Mouse (Mus musculus) telencephalon, adult 2 months (tissue): ENCODE measurements around the gene Nos2.
"Not testable (repeated sequence)": the region's sequence is repeated elsewhere in the genome, so short reads cannot be mapped to it uniquely, and the experiment has no call there.

Source experiments
- DNase-seq: peaks from one replicate; pipeline ENCODE4 v3.0.0-alpha.2; 2011; ENCODE audit warnings: low read depth, low spot score

Gene Nos2

DNA sequence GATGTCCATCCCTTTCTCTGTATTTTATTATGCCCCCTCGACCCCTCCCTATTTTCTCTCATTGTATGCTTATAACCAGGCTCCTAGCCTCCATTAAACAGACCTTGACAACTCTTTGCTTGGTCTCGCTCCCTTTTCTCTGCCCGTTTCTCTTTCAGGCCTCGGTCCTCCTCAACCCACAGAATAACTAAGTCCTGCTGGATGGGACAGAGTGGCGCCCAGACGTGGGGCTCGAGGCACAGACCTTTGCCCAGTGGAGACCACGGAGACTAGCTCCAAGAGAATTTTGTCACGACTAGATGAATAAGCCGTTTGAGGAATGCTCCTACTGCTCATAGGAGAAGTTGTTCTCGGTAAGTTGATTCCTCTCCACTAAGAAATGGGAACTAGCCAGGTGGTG, 68.6 kb downstream of the Nos2 start:
- DNase-seq: not testable (repeated sequence)

- DNase-seq: no peak
These were observed 69.5 kb downstream of the Nos2 start for GRCm38 (mm10) chr11:78990096-78990495.

- not testable (repeated sequence) for DNase-seq
These were observed 70.4 kb downstream of the Nos2 start for GRCm38 (mm10) chr11:78990875-78991543.

DNA sequence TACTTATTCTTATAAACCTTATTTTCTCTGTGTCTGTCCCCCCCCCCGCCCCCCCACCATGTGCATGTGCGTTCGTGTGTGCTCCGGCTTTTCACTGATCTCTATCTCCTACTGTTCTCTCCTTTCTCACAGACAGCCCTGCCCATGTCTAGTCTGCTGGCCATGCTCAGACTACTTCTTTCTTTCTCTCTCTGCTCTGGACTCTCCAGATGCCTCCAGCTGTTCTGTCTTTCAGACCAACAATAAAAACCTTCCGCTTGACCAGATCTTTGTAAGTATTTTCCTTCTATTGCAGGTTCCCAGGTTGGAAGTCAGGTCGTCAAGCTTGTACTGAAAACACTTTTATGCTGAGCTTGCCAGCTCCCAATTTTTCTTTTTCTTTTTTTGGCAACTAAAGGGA, 78.5 kb downstream of the Nos2 start:
- no peak for DNase-seq

- DNase-seq: no peak
These were observed 81.3 kb downstream of the Nos2 start for GRCm38 (mm10) chr11:79001871-79002270.

DNA sequence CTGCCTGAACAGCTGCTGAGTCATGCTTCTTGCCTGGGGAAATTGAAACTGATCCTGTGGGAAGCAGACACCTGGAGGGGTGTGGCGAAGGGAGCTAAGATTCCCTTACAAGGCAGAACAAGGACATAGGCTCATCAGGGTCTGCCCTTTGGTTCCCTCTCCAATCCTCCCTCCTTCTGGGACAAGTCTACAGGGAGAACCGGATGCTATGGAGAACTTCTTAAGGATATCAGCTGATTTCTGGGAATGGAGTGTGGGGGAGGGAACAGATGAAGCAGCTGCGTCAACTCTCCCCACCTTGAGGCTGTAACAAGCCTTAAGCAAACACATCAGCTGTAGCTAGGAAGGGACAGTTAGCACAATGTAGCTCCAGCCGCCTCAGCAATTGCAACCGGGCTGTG, 82.0 kb downstream of the Nos2 start:
- no peak for DNase-seq

- no peak for DNase-seq
These were observed 82.6 kb downstream of the Nos2 start for GRCm38 (mm10) chr11:79003053-79003768.

- no peak for DNase-seq
These were observed 83.4 kb downstream of the Nos2 start for GRCm38 (mm10) chr11:79003769-79004638.

GRCm38 (mm10) chr11:79005578-79006394, 85.2 kb downstream of the Nos2 start:
- DNase-seq: no peak

GRCm38 (mm10) chr11:79006417-79006816, 85.8 kb downstream of the Nos2 start:
- no peak for DNase-seq

- DNase-seq: not testable (repeated sequence)
These were observed 86.8 kb downstream of the Nos2 start for GRCm38 (mm10) chr11:79007356-79007755.

- DNase-seq: no peak
These were observed 87.6 kb downstream of the Nos2 start for GRCm38 (mm10) chr11:79008007-79008775.

GRCm38 (mm10) chr11:79008891-79009290, 88.3 kb downstream of the Nos2 start:
- DNase-seq: no peak
